Mouse (Mus musculus) layer of hippocampus, adult 2 months (tissue): Measurements from ENCODE around the gene Rpap3. TPM values are rescaled to one million over a fixed set of nuclear protein-coding genes. Genes with fewer than 3 reads are reported as not detected.

Experiments
- DNase-seq, 2 experiments: peaks; one replicate each; pipeline ENCODE4 v3.0.0; 2022; ENCODE audit warnings: low spot score in 2 of 2
- H3K27ac ChIP-seq: fragments of 200-600 bp; 2 replicates; pipeline ENCODE4 v1.8.1; 2022
- H3K4me3 ChIP-seq: fragments of 200-600 bp; 2 replicates; pipeline ENCODE4 v1.8.1; 2022; ENCODE audit warnings: mild to moderate bottlenecking
- CTCF ChIP-seq: fragments of 200-600 bp; conservative IDR thresholded peaks from 2 replicates; pipeline ENCODE4 v1.8.1; 2022; ENCODE audit warnings: antibody characterized with exemption, mild to moderate bottlenecking, moderate library complexity
- total RNA-seq, 2 experiments: library from RNA; stranded (reverse); gene quantifications; 2 replicates each; pipeline ENCODE4 v1.2.3; 2021

Rpap3 gene
- total RNA-seq, 2 experiments from 2014 or later = 25.6 to 25.9 TPM

DNA sequence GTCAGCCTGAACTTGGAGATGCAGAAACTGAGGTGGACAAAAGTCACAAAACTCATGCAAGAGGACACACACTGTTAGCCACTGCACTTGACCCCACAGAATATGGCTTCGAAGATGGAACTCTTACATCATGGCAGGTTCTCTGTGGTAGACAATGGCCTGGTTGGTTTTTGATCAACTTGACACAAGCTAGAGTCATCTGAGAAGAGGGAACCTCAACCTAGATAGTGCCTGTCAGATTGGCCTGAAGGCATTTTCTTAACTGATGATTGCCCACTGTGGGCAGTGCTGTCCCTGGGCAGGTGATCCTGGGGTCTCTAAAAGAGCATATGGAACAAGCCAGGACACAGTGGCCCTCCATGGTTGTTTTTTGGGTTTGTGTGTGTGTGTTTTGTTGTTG lies 10.1 kb upstream of the Rpap3 start:
- no peak for TF ChIP-seq CTCF
- Histone ChIP-seq H3K4me3 (no peak overlapping the region), H3K27ac (no peak overlapping the region)
- DNase-seq = no peak

DNA sequence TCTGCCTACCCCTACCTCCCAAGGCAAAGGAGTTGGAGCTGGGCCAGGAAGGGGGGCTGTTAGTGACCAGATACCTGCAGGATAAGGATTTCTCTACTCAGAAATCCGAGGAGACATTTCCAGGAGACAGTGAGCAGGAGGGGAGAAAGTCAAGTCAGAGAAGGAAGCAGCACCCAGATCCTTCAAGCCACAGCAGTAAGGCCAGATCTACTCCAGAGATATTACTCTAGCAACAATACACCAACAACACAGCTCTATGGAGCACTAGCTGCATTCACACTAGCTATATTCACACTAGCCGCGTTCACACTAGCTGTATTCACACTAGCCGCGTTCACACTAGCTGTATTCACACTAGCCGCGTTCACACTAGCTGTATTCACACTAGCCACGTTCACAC lies 9.5 kb upstream of the Rpap3 start:
- no peak overlapping the region for H3K27ac ChIP-seq
- no peak overlapping the region for H3K4me3 ChIP-seq
- no peak for DNase-seq
- no peak for TF ChIP-seq CTCF

DNA sequence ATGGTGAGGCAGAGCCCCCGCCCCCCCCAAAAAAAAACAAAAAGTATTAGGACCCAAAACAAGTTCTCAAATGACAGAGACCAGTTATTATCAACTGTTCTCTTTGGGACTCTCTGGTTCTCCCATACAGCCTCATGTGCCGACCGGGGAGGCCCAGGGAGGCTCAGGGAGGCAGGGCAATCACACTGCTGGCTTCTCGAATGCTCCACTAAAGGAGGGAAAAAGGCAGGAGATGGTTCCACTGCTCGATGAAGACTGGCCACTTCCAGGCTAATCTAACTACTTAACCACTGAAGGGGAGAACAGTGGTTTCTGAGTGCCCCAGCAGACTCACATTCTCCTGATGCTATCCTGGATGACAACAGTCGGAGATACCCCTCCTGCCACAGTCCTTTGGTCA lies 6.9 kb upstream of the Rpap3 start:
- no peak overlapping the region for H3K4me3 ChIP-seq
- no peak for TF ChIP-seq CTCF
- no peak overlapping the region for H3K27ac ChIP-seq
- no peak for DNase-seq

DNA sequence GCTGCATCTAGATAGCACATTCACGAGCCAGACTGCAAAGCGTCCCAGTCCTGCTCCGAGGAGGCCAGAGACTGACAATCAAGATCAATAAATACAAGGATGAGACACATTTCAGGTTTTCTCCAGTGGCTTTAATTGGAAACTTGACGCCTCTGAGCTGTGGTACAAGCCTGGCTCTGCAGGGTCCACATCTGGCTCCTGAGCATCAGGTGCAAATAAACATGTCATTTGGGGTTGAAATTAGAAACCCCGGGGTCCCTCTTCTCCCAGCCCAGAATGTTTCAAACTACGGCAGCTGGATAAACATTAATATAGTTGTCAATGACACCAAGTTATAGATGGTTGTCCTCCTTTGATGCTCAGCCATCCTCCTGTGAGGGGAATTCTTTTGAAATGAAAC lies 5.3 kb upstream of the Rpap3 start:
- Histone ChIP-seq H3K27ac (no peak overlapping the region), H3K4me3 (no peak overlapping the region)
- TF ChIP-seq CTCF = no peak
- DNase-seq = no peak

DNA sequence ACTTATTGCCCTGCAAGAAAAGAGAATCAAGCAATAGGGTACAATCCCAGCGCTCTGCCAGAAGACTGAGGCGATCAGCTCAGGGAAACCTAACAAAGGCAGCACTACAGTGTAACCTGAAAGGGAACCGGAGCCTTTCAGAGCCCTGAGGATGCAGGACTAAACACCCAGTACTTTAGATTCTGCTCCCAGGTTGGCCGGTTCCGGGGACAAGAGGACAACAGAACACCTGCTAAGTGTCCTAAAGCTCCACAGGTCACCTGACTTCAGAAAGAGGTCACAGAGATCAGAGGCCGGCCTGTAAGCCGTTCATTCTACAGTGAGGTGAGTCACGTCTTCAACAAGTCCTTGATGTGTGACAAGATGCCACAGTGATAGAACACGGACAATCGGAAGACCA lies 9.0 kb downstream of the Rpap3 start:
- no peak for DNase-seq
- no peak overlapping the region for H3K4me3 ChIP-seq
- no peak overlapping the region for H3K27ac ChIP-seq
- no peak for TF ChIP-seq CTCF

DNA sequence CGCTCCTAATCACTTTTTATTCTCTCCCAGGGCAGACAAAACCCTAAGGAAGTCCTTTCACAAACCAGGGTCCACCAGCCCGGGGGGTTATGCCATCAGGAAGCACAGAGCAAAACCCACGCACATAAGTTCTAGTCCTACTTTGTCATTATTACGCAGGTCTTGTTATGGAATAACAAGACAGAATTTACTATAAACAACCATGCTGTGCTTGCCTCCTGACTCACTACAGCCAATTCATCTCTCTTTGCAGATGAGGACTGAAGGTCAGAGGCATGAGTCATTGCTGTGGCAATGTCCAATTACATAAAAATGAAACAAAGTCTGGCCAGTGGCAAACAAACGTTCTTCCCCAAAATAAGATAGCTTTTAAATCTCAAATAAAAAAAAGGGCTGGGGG lies 12.2 kb downstream of the Rpap3 start:
- DNase-seq = no peak
- no peak overlapping the region for H3K27ac ChIP-seq
- no peak overlapping the region for H3K4me3 ChIP-seq
- TF ChIP-seq CTCF = no peak

DNA sequence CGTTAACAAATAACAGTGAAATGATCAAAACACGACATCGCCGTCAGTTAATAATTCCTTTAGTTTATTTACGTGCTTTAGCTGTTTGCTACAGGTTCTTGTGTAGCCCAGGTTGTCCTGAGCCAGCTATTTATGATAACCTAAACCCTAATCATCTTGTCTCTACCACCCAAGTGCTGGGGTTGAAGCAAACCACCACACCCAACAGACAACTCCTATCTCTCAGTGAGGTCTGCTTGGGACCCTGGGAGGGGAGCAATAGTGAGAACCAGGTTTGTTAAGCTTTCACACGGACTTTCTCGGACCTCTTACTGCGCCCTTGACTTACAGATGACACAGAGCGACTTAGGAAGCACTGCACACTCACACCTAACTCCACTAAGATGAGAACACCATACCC lies 21.5 kb downstream of the Rpap3 start:
- TF ChIP-seq CTCF = no peak
- Histone ChIP-seq H3K27ac (no peak overlapping the region), H3K4me3 (no peak overlapping the region)
- DNase-seq = no peak

DNA sequence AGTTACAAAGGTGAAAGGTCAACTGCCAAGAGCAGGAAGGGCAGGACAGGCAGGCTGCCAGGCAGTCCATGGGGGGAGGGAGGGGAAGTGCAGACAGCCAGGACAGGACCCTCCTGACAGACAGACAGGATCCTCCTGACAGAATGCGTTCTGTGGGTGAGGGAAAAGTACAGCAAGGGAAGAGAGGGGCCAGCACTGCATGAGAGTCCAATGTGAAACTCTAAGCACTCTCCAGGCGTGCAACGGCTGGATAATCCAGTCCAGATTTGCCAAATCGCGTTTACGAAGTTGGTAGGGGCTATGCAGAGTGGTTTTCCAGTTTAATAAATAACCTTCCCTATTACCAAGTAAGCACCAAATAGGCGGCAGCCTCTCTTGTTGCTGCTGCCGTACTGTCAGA lies 23.6 kb downstream of the Rpap3 start:
- no peak for TF ChIP-seq CTCF
- no peak overlapping the region for H3K27ac ChIP-seq
- no peak overlapping the region for H3K4me3 ChIP-seq
- DNase-seq = no peak

DNA sequence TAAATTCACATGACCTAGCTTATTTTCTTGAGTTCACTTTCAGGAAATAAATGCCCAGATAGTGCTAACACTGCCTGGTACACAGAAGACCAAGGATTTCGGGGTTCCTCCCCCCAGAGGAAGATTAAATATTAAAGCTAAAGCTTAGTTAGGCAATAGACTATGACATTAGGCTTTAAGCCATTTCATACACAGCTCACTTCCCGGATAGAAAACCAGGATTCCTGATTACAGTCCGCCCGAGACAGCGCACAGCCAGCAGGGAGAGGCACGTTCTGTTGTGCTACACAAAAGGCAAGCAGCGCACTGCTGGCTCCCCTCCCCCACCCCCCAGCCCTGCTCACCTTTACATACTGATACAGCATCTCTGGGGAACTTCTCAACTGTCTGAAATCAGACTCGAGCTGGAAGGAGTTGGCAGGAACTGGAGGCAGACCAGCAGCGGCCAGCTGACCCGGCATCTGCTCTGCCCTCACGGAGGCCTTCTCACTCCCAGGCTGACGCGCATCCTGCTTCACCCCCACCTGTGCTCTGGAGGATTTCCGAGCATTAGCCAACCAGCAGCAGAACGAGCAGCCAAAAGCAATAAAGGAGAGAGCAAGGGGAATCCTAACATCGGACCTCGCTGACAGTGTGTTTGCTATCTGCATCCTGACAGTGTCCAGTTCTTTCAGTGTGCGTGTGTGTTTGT lies 25.5 kb downstream of the Rpap3 start:
- no peak overlapping the region for H3K4me3 ChIP-seq
- no peak for DNase-seq
- no peak overlapping the region for H3K27ac ChIP-seq
- no peak for TF ChIP-seq CTCF

DNA sequence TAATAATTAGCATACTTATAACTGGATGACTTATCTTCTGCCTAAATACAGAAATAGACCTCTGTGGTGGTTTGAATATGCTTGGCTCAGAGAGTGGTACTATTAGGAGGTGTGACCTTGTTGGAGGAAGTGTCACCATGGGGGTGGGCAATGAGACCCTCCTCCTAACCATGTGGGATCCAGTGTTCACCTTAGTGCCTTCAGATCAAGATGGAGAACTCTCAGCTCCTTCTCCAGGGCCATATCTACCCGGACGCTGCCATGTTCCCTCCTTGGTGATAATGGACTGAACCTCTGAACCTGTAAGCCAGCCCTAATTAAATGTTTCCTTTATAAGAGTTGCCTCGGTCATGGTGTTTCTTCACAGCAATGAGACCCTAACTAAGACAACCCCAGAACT lies 28.3 kb downstream of the Rpap3 start:
- Histone ChIP-seq H3K4me3 (no peak overlapping the region), H3K27ac (no peak overlapping the region)
- TF ChIP-seq CTCF = no peak
- DNase-seq = no peak

DNA sequence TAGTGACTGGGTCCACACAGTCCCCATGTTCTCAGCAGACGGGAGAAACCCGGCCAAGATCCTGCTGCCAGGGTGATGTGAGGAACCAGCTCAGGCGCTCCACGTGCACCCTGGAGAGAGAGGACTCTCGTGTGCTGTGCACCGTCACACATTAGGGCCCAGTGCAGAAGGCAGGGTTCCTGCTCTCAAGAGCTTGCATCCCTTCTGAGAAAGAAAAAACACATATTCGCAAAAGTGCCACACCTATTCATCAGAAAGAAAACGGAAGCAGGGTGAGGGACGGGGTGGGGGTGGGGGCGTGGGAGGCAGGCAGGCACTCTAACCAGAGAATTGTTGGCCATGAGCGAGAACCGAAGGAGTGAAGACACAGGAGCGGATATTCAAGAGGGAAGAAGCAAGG lies 29.7 kb downstream of the Rpap3 start:
- no peak overlapping the region for H3K4me3 ChIP-seq
- no peak overlapping the region for H3K27ac ChIP-seq
- no peak for DNase-seq
- TF ChIP-seq CTCF = no peak

DNA sequence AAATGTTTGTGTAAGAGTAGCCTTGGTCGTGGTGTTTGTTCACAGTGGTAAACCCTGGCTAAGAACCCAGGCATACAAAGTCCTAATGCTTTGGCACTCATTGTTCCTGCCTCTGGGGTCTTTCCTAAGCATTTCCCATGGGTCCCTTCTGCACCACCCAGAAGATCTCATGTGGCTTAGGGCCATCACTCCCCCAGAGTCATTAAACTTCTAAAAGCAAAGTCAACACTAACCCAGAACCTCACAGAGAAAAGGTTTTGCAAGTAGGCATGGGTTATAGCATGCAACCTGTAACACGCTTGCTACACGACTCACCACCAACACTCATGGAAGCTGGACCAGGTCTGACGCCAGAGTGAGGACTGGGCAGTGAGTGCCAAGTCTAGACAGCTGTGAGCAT lies 31.2 kb downstream of the Rpap3 start:
- H3K27ac ChIP-seq = no peak overlapping the region
- DNase-seq = no peak
- H3K4me3 ChIP-seq = no peak overlapping the region
- TF ChIP-seq CTCF = no peak

DNA sequence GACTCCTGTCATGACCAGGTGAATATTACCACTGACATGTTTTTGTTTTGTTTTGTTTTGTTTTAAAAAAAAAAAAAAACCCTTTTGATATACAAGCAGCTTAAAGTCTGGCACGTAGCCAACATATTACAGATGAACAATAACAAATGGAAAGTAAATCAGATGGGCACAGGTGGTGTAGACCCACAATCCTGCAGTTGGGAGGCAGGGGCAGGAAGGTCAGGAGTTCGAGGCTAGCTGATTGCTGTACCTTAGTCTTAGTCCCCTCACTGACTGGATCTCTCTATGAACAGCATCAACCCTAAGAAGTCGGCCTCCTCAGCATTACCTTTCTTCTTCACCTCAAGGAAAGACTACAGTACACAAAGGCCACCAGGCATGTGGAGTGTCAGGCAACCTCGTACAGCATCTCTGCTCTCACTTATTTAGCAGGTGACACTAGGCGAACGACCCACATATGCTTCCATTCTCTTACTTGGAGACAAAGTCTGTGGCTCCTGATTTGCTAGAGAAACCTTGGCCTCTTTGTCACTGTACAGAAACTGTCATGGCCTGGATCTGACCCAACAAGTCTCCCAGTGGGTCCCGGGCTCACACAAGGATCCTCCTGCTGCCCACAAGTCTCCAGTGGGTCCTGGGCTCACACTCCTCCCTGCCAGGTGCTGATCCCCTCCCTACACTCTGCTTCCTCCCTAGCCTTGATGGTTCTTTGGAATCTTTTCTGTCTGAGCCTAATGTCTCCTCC lies 32.2 kb downstream of the Rpap3 start:
- DNase-seq = no peak
- H3K4me3 ChIP-seq = no peak overlapping the region
- TF ChIP-seq CTCF = no peak
- H3K27ac ChIP-seq = peak overlapping the region; percentile 94; the same call in 1 of the 2 replicates

DNA sequence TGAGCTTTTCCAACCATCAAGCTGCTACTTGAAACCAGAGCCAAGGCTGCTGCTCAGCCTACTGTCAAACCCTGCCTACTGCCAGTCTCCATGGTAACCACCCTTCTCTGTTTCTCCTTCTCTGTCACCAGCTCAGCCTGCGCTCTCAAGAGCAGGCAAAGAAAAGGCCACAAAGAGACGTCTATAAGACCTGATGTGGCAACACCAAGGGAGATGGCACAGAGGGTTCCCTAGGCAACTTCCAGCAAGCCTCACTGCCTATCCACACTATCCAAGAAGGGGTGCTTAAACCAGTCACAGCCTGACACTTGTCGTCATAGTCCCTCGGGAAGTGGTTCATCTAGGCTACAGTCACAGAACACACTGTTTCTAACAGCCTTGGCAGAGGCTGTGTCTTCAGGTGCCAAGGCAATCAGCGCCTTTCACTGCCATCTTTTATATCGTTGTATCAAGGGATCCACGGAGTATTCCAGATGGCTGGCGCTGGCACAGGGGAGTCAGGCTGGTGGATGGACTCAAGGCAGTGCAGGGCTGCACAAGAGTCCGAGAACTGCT lies 33.3 kb downstream of the Rpap3 start:
- TF ChIP-seq CTCF = no peak
- Histone ChIP-seq H3K27ac (peak overlapping the region; percentile 94), H3K4me3 (no peak overlapping the region)
- peak; percentile 58 to 77 for DNase-seq
